Mouse (Mus musculus) kidney, postnatal 0 days (tissue): ENCODE results near the gene Ints6l. TPM values are rescaled to one million over a fixed set of nuclear protein-coding genes. Genes with fewer than 3 reads are reported as not detected.

Source experiments
- ATAC-seq: fragments of 200-750 bp; cut with Nextera tagmentation; replicated peaks from 2 replicates; pipeline ENCODE4 v1.8.0; 2017; ENCODE audit warnings: low read depth, moderate number of reproducible peaks, moderate TSS enrichment, moderate library complexity; ENCODE audit not compliant: low FRiP score
- DNase-seq: peaks from one replicate; pipeline ENCODE4 v3.0.0-alpha.2; 2016; ENCODE audit warnings: low spot score
- H3K27ac ChIP-seq: fragments of 300-500 bp; sonication (generic); 2 replicates; pipeline ENCODE4 v1.5.1; 2014; ENCODE audit warnings: mild to moderate bottlenecking
- H3K27me3 ChIP-seq: fragments of 300-500 bp; sonication (generic); 2 replicates; pipeline ENCODE4 v1.6.1; 2014; ENCODE audit warnings: low read length, mixed read lengths; ENCODE audit not compliant: insufficient read depth
- H3K36me3 ChIP-seq: fragments of 300-500 bp; sonication (generic); 2 replicates; pipeline ENCODE4 v1.6.1; 2014; ENCODE audit warnings: low read length, mixed read lengths; ENCODE audit not compliant: insufficient read depth
- H3K4me1 ChIP-seq: fragments of 300-500 bp; sonication (generic); replicated peaks from 2 replicates; pipeline ENCODE4 v1.6.1; 2014; ENCODE audit warnings: antibody characterized with exemption, low read length, mixed read lengths; ENCODE audit not compliant: insufficient read depth
- H3K4me2 ChIP-seq: fragments of 300-500 bp; sonication (generic); 2 replicates; pipeline ENCODE4 v1.6.1; 2014; ENCODE audit warnings: mild to moderate bottlenecking, low read length, moderate library complexity, mixed read lengths
- H3K4me3 ChIP-seq: fragments of 300-500 bp; sonication (generic); replicated peaks from 2 replicates; pipeline ENCODE4 v1.5.1; 2014; ENCODE audit warnings: low read depth, low read length
- H3K9ac ChIP-seq: fragments of 300-500 bp; sonication (generic); 2 replicates; pipeline ENCODE4 v1.6.1; 2014; ENCODE audit warnings: low read depth, low read length
- H3K9me3 ChIP-seq: fragments of 300-500 bp; sonication (generic); replicated peaks from 2 replicates; pipeline ENCODE4 v1.6.1; 2016; ENCODE audit warnings: low read length, inconsistent platforms, mixed read lengths
- CTCF ChIP-seq: IDR thresholded peaks from 2 replicates; pipeline ENCODE4 v1.5.1; 2016; ENCODE audit warnings: antibody characterized with exemption, low read depth, mild to moderate bottlenecking, moderate library complexity
- WGBS: fragments of 180-500 bp; shearing (Covaris S2); extraction: QIAGEN DNeasy Blood & Tissue Kit; methylation state at CpG from one replicate; pipeline ENCODE4 v1.1.7; 2014; 5-methylcytosine and 5-hydroxymethylcytosine counted together
- polyA plus RNA-seq: library from polyadenylated mRNA; unstranded; fragments of >200 nt; fragmentation: Nextera tagmentation; extraction: Ambion mirVana; gene quantifications from 2 replicates; pipeline ENCODE4 v1.2.1, GENCODE M21; 2015

Gene Ints6l
- polyA plus RNA-seq, 1 experiment from 2014 or later: 31.7 TPM

- H3K9ac ChIP-seq: no peak overlapping the region
- peak overlapping the region; percentile 32; the same call in 1 of the 2 replicates for H3K4me2 ChIP-seq
- no peaks in the 10 kb centered on the region for H3K27me3 ChIP-seq
- WGBS: 45% methylated on average over 14 of the region's 14 CpGs
- TF ChIP-seq CTCF: no peak
- DNase-seq: peak; percentile 29
- H3K4me3 ChIP-seq: no peak overlapping the region
- H3K27ac ChIP-seq: peak overlapping the region; percentile 50; the same call in 1 of the 2 replicates
- no peaks in the 10 kb centered on the region for H3K36me3 ChIP-seq
- no peaks in the 10 kb centered on the region for H3K9me3 ChIP-seq
- H3K4me1 ChIP-seq: no peaks in the 10 kb centered on the region
- no peak; the same call in 1 of the 2 replicates for ATAC-seq
Observed at GRCm38 (mm10) chrX:56462020-56462933, 7.6 kb downstream of the Ints6l start.

DNA sequence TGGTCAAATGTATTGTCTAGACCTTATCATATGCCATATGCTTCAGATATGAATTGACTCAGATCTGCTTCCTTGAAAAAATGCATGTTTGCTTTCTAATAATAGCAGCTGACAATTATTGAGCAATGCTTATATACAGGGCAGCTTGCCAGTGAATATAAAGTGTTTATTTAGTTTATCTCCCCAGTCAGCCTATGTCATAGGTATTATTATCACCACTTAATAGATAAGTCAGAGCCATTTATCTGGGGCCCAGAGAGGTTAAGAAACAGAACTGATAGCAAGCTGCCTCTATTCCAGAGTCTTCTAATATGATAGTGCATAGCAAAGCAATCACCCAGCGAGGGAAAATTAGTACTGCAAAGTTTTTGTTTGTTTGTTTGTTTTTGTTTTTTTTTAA, 10.2 kb downstream of the Ints6l start:
- H3K4me3 ChIP-seq: no peak overlapping the region
- H3K9me3 ChIP-seq: no peaks in the 10 kb centered on the region
- TF ChIP-seq CTCF: no peak
- H3K4me2 ChIP-seq: no peak overlapping the region
- no peaks in the 10 kb centered on the region for H3K27me3 ChIP-seq
- no peaks in the 10 kb centered on the region for H3K36me3 ChIP-seq
- no peak overlapping the region for H3K27ac ChIP-seq
- H3K9ac ChIP-seq: no peak overlapping the region
- WGBS: 87% methylated on average over 1 of the region's 1 CpGs
- ATAC-seq (no peak), DNase-seq (no peak)
- no peaks in the 10 kb centered on the region for H3K4me1 ChIP-seq

GRCm38 (mm10) chrX:56467688-56468087, 13.0 kb downstream of the Ints6l start:
- Histone ChIP-seq H3K27ac (peak overlapping the region; percentile 65), H3K36me3 (no peaks in the 10 kb centered on the region), H3K9ac (no peak overlapping the region), H3K27me3 (no peaks in the 10 kb centered on the region), H3K4me1 (no peaks in the 10 kb centered on the region), H3K4me2 (no peak overlapping the region), H3K4me3 (no peak overlapping the region), H3K9me3 (no peaks in the 10 kb centered on the region)
- 56% methylated on average over 4 of the region's 4 CpGs for WGBS
- DNase-seq: peak; percentile 66
- peak; percentile 77 for ATAC-seq
- no peak for TF ChIP-seq CTCF

GRCm38 (mm10) chrX:56468422-56468821, 13.8 kb downstream of the Ints6l start:
- WGBS: 39% methylated on average over 6 of the region's 6 CpGs
- no peak overlapping the region for H3K4me2 ChIP-seq
- H3K27me3 ChIP-seq: no peaks in the 10 kb centered on the region
- TF ChIP-seq CTCF: no peak
- no peaks in the 10 kb centered on the region for H3K36me3 ChIP-seq
- H3K27ac ChIP-seq: peak overlapping the region; percentile 65
- H3K9me3 ChIP-seq: no peaks in the 10 kb centered on the region
- H3K4me3 ChIP-seq: no peak overlapping the region
- H3K4me1 ChIP-seq: no peaks in the 10 kb centered on the region
- peak; percentile 54 for ATAC-seq
- no peak overlapping the region for H3K9ac ChIP-seq
- peak; percentile 46 for DNase-seq

DNA sequence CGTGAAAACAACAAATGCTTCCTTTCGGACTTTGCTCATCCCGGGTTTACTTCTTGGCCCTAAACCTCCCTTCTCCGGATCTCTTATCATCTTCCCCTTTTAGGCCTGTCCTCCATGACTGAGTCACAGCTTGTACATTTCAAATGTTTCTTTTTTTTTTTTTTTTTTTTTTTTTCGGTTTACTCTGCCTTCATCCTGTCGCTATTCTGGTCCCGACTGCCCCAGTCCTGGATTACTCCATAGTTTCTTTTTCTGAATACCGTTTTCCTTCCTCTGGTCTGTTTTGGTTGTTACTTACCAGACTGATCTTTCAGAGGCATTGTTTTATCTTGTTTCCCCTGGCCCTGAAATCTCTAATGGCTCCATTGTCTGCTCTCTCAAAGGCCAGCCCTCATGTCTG, 19.4 kb downstream of the Ints6l start:
- Histone ChIP-seq H3K4me1 (no peaks in the 10 kb centered on the region), H3K4me2 (no peak overlapping the region), H3K27me3 (no peaks in the 10 kb centered on the region), H3K9ac (no peak overlapping the region), H3K36me3 (no peaks in the 10 kb centered on the region), H3K4me3 (no peak overlapping the region), H3K9me3 (no peaks in the 10 kb centered on the region), H3K27ac (peak overlapping the region; percentile 8; the same call in 1 of the 2 replicates)
- WGBS: 59% methylated on average over 8 of the region's 8 CpGs
- ATAC-seq (no peak), DNase-seq (no peak)
- TF ChIP-seq CTCF: no peak

DNA sequence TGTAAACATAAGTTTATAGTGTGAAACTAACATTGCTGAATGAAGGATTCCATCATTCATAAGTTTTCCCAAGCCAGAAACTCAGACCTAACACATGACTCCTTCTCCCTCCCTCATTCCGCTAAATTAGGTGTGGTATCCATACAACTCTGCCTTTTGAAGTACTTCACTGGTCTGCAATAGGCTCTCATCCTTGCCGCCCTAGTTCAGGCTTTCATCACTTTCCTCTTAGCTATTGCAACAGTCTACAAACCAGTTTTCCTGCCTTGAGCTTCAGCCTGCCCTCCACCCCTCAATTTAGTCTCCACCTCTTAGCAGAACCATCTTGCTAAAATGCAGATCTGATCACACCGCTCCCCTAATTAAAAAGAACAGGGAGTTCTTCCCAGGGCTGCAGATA, 22.9 kb downstream of the Ints6l start:
- H3K36me3 ChIP-seq: no peaks in the 10 kb centered on the region
- H3K9me3 ChIP-seq: no peaks in the 10 kb centered on the region
- H3K4me3 ChIP-seq: no peak overlapping the region
- H3K27ac ChIP-seq: no peak overlapping the region
- no peak overlapping the region for H3K9ac ChIP-seq
- no peaks in the 10 kb centered on the region for H3K4me1 ChIP-seq
- H3K4me2 ChIP-seq: no peak overlapping the region
- no peak for TF ChIP-seq CTCF
- ATAC-seq: no peak
- no peak for DNase-seq
- H3K27me3 ChIP-seq: no peaks in the 10 kb centered on the region
- WGBS: 82% methylated on average over 3 of the region's 3 CpGs
